In the genomic region with DNA sequence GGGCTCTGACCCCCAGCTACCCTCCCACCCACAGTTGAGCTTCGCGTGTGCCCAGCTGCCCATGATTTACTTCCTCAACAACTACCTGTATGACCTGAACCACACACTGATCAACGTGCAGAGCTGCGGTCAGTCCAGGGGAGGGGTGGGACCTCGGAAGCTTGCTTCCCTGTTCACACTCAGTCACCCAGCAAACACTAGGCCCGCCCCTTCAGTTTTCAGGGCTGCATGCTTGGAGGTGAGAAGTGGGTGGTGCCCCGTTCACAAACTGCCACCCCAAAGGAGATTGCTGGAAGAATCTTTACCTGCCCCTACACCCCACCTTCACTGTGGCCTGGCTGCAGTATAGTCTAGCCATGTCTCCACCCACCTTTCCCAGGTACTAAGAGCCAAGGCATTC, we compare ENCODE assay signal across 13 mouse cellular contexts. TPM values are rescaled to one million over a fixed set of nuclear protein-coding genes. Genes with fewer than 3 reads are reported as not detected.
"Had no signal": no experiment of that assay in that cellular context is flagged by ENCODE, and none has a peak within 500 bp of the region (broad histone marks: within the 10 kb centered on the region; RNA-seq: fewer than 3 reads in every experiment).

No protein-coding gene starts in this region.

- H3K9me3 ChIP-seq: limb, embryonic 13.5 days; midbrain, embryonic 13.5 days; neural tube, embryonic 12.5 days had no signal

- H3K4me1 ChIP-seq: limb, embryonic 13.5 days; neural tube, embryonic 12.5 days had no signal

- H3K4me2 ChIP-seq: limb, embryonic 13.5 days; midbrain, embryonic 13.5 days; neural tube, embryonic 12.5 days had no signal

- DNase-seq: kidney, adult 9 months; kidney, postnatal 10 days; kidney, postnatal 4 days; left cerebral cortex, postnatal 4 days; lung, adult 2 months; retina, postnatal 1 day had no signal

- H3K4me3 ChIP-seq: layer of hippocampus, adult 2 months; limb, embryonic 13.5 days; midbrain, embryonic 13.5 days; neural tube, embryonic 12.5 days had no signal

- ATAC-seq: midbrain, embryonic 13.5 days had no signal

- H3K9ac ChIP-seq: limb, embryonic 13.5 days; liver, embryonic 14.5 days; midbrain, embryonic 13.5 days; neural tube, embryonic 12.5 days had no signal

- H3K27ac ChIP-seq: layer of hippocampus, adult 2 months; limb, embryonic 13.5 days; liver, embryonic 14.5 days; midbrain, embryonic 13.5 days; neural tube, embryonic 12.5 days had no signal

- H3K36me3 ChIP-seq: limb, embryonic 13.5 days; midbrain, embryonic 13.5 days; neural tube, embryonic 12.5 days had no signal

RNA-seq across cellular contexts. Expression of gene Aldh3b3, which starts 16.1 kb away (rescaled TPM):
- total RNA-seq: layer of hippocampus, adult 2 months; layer of hippocampus, postnatal 10 days; left cerebral cortex, postnatal 4 days had no signal
- polyA plus RNA-seq: intestine, postnatal 0 days; midbrain, embryonic 13.5 days; neural tube, embryonic 12.5 days had no signal
